Mouse (Mus musculus): Measurements from ENCODE around the gene Lrrc8d. TPM values are rescaled to one million over a fixed set of nuclear protein-coding genes. Genes with fewer than 3 reads are reported as not detected.

Lrrc8d gene
- polyA plus RNA-seq, 1 experiment from 2014 or later, result 33.4 TPM

DNA sequence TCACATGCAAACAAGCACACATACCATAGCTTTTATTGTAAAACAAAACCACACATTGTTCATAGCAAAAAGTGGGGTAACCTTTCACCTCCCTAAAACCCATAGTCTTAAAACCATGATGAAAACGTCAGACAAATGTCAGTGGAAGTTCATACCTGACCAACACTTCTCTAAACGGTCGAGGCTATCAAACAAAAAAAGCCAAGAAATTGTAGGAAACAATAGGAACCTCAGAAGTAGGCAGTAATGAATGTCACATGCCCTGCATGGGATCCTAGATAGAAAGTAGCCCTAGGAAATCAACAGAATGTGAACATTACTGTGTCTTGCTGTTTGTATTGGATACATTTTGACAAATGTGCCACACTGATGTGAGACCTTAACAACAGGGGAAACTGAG lies 79.0 kb downstream of the Lrrc8d start:
- ATAC-seq (ENCODE audit: low FRiP score, low TSS enrichment), result no peak
- H3K9me3 ChIP-seq (ENCODE audit: low read length), result no peaks in the 10 kb centered on the region

DNA sequence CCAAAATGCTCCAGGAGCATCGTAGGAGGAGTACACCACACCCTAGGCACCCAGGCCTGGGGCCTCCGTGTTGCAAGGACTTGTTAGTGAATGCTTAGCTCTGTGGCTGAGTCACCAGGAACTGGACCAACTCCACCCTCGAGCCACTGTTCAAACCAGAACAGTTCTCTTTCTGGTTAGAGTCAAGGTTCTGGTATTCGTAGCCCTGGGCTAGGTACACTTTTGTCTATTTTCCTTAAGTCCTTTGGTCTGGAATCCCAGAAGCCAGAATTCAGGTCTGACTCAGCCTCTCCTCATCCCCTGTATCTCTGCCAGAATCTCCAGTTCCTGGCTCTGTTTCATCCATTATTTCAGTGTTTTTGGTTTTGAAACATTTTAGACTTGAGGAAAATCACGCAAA lies 79.6 kb downstream of the Lrrc8d start:
- Histone ChIP-seq H3K9me3 (ENCODE audit: low read length) (no peaks in the 10 kb centered on the region), H3K4me1 (ENCODE audit: insufficient read depth, low read length) (peaks cover 40% of the 10 kb centered on the region), H3K4me2 (replicated peaks; ENCODE audit: low read depth, low read length) (no peak overlapping the region), H3K4me3 (ENCODE audit: low read length) (no peak overlapping the region), H3K36me3 (ENCODE audit: insufficient read depth, low read length) (no peaks in the 10 kb centered on the region), H3K27ac (ENCODE audit: low read length) (no peak overlapping the region), H3K27me3 (ENCODE audit: insufficient read depth, low read length) (no peaks in the 10 kb centered on the region), H3K9ac (replicated peaks; ENCODE audit: low read length) (no peak overlapping the region)
- WGBS, result 92% methylated on average over 5 of the region's 5 CpGs
- no peak for ATAC-seq (ENCODE audit: low FRiP score, low TSS enrichment)

More for the DNA sequence above, 79.0 kb downstream of the Lrrc8d start:
- no peak overlapping the region for H3K27ac ChIP-seq (ENCODE audit: low read length)
- no peak overlapping the region for H3K9ac ChIP-seq (replicated peaks; ENCODE audit: low read length)
- H3K36me3 ChIP-seq (ENCODE audit: insufficient read depth, low read length), result no peaks in the 10 kb centered on the region
- H3K4me3 ChIP-seq (ENCODE audit: low read length), result no peak overlapping the region
- peaks cover 37% of the 10 kb centered on the region for H3K4me1 ChIP-seq (ENCODE audit: insufficient read depth, low read length)
- H3K27me3 ChIP-seq (ENCODE audit: insufficient read depth, low read length), result no peaks in the 10 kb centered on the region
- WGBS, result 52% methylated on average over 3 of the region's 3 CpGs
- H3K4me2 ChIP-seq (replicated peaks; ENCODE audit: low read depth, low read length), result no peak overlapping the region

DNA sequence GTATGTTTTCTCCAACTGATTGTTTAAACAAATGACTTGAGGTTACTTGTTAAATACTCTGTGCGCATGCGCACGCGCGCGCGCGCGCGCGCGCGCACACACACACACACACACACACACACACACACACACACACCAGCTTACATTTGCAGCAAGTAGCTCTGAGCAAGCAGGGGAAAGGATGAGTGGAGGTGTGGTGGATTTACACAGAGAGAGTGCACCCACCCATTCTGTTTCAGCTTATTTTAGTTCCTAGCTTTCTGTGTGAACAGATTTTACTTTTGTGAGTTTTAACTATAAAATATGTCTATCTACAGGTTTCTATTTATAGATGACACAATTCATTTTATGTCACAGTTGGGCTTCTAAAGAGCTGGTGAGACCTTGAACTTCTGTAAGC lies 84.1 kb downstream of the Lrrc8d start:
- Histone ChIP-seq H3K4me2 (replicated peaks; ENCODE audit: low read depth, low read length) (no peak overlapping the region), H3K4me1 (ENCODE audit: insufficient read depth, low read length) (peaks cover 58% of the 10 kb centered on the region), H3K4me3 (ENCODE audit: low read length) (no peak overlapping the region), H3K9me3 (ENCODE audit: low read length) (no peaks in the 10 kb centered on the region), H3K27me3 (ENCODE audit: insufficient read depth, low read length) (no peaks in the 10 kb centered on the region), H3K27ac (ENCODE audit: low read length) (no peak overlapping the region), H3K36me3 (ENCODE audit: insufficient read depth, low read length) (no peaks in the 10 kb centered on the region), H3K9ac (replicated peaks; ENCODE audit: low read length) (no peak overlapping the region)
- no peak for ATAC-seq (ENCODE audit: low FRiP score, low TSS enrichment)
- over 99% methylated on average over 13 of the region's 13 CpGs for WGBS

DNA sequence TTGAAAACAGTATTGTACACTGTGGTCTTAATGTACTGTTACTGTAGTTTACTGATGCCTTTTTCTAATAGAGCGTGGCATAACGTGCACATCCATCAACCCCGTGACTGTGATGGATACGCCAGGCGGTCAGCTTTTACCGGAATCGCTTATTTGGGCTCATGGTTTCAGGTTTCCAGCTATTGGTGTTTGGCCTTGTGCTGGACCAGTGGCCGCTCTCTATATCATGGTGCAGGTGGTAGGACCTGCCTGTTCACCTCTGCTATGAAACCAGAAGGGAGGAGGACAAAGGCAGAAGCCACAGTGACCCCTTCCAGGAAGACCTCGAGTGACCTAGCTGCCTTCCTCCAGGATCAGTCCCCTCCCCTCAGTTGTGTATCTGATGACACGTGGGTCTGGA lies 85.0 kb downstream of the Lrrc8d start:
- 32% methylated on average over 10 of the region's 10 CpGs for WGBS
- H3K9me3 ChIP-seq (ENCODE audit: low read length), result no peaks in the 10 kb centered on the region
- H3K27me3 ChIP-seq (ENCODE audit: insufficient read depth, low read length), result no peaks in the 10 kb centered on the region
- H3K4me3 ChIP-seq (ENCODE audit: low read length), result no peak overlapping the region
- no peak overlapping the region for H3K27ac ChIP-seq (ENCODE audit: low read length)
- ATAC-seq (ENCODE audit: low FRiP score, low TSS enrichment), result peak; percentile 61
- H3K9ac ChIP-seq (replicated peaks; ENCODE audit: low read length), result no peak overlapping the region
- peaks cover 63% of the 10 kb centered on the region for H3K4me1 ChIP-seq (ENCODE audit: insufficient read depth, low read length)
- no peaks in the 10 kb centered on the region for H3K36me3 ChIP-seq (ENCODE audit: insufficient read depth, low read length)
- no peak overlapping the region for H3K4me2 ChIP-seq (replicated peaks; ENCODE audit: low read depth, low read length)

DNA sequence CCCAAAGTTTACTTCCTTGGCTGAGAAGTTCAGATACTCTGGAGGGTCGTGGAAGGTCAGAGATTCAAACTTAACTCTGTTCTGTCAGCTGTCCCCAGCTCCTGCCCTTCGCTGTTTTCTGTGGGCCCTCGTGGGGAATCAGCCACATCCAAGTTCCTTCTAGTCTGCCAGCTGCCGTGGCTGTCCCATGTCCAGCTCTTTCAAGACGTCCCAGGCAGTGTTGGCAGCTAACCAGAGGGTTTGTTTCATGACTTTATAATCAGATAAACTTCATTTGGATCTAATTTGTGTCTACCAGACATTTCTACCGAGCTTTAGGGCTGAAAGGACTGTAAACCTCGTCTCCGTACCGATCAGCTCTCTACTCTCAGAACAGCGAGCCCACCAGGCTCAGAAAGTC lies 87.8 kb downstream of the Lrrc8d start:
- no peaks in the 10 kb centered on the region for H3K36me3 ChIP-seq (ENCODE audit: insufficient read depth, low read length)
- no peaks in the 10 kb centered on the region for H3K27me3 ChIP-seq (ENCODE audit: insufficient read depth, low read length)
- H3K9me3 ChIP-seq (ENCODE audit: low read length), result no peaks in the 10 kb centered on the region
- WGBS, result 48% methylated on average over 10 of the region's 10 CpGs
- H3K27ac ChIP-seq (ENCODE audit: low read length), result peak overlapping the region; percentile 43; the same call in 1 of the 2 replicates
- H3K4me2 ChIP-seq (replicated peaks; ENCODE audit: low read depth, low read length), result no peak overlapping the region
- peak overlapping the region; percentile 16; the same call in 1 of the 2 replicates for H3K9ac ChIP-seq (replicated peaks; ENCODE audit: low read length)
- no peak overlapping the region for H3K4me3 ChIP-seq (ENCODE audit: low read length)
- peaks cover 87% of the 10 kb centered on the region for H3K4me1 ChIP-seq (ENCODE audit: insufficient read depth, low read length)
- no peak for ATAC-seq (ENCODE audit: low FRiP score, low TSS enrichment)

DNA sequence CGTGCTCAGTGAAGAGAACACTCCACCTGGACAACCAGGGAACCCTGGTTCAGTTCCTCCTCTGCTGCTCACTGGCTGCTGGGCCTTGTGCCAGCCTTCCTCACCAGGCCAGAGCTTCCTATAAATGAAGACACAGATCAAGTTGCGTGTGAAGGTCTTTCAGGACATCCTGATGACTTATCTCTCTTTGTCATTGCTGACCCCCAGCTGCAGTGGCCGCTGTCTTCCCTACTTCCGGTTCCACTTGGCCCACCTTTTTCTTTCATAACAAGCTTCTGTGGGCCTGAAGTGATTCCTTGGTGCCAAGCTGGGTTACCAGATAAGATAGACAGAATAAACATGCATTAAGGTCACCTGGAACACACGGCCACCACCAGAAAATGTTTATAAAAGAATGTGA lies 90.0 kb downstream of the Lrrc8d start:
- Histone ChIP-seq H3K4me1 (ENCODE audit: insufficient read depth, low read length) (peaks cover 95% of the 10 kb centered on the region), H3K9ac (replicated peaks; ENCODE audit: low read length) (0 out of 2 replicates have a peak overlapping the region, but pooled peaks have one; percentile 16), H3K27me3 (ENCODE audit: insufficient read depth, low read length) (no peaks in the 10 kb centered on the region), H3K4me3 (ENCODE audit: low read length) (no peak overlapping the region), H3K9me3 (ENCODE audit: low read length) (no peaks in the 10 kb centered on the region), H3K4me2 (replicated peaks; ENCODE audit: low read depth, low read length) (no peak overlapping the region), H3K36me3 (ENCODE audit: insufficient read depth, low read length) (no peaks in the 10 kb centered on the region), H3K27ac (ENCODE audit: low read length) (peak overlapping the region; percentile 65)
- ATAC-seq (ENCODE audit: low FRiP score, low TSS enrichment), result no peak
- 31% methylated on average over 5 of the region's 5 CpGs for WGBS

DNA sequence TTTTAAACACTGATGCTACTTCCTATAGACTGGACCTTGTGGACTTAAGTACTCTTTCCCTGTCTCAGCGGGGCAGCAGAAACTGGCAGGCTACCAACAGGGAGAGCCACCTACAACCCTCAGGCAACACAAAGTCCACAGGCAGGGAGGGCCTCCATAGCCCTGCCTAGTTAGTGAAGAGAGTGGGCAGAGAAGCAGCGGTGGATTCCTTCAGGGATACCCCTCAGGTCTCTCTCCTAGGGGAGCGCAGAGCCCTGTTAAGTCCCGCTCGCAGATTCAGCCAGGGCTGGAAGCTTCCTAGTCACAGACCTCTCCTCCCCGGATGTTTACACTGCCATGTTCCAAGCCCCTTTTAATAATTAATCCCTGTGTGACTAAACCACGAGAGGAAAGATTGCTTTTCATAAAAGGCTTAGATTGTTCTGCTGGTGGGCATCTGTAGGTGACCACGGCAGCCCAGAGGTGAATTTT lies 92.6 kb downstream of the Lrrc8d start:
- 36% methylated on average over 8 of the region's 8 CpGs for WGBS
- Histone ChIP-seq H3K27ac (ENCODE audit: low read length) (peak overlapping the region; percentile 92), H3K9ac (replicated peaks; ENCODE audit: low read length) (peak overlapping the region; percentile 51; the same call in 1 of the 2 replicates), H3K4me2 (replicated peaks; ENCODE audit: low read depth, low read length) (peak overlapping the region; percentile 46), H3K36me3 (ENCODE audit: insufficient read depth, low read length) (no peaks in the 10 kb centered on the region), H3K9me3 (ENCODE audit: low read length) (no peaks in the 10 kb centered on the region), H3K27me3 (ENCODE audit: insufficient read depth, low read length) (no peaks in the 10 kb centered on the region), H3K4me1 (ENCODE audit: insufficient read depth, low read length) (peaks cover 84% of the 10 kb centered on the region), H3K4me3 (ENCODE audit: low read length) (peak overlapping the region; percentile 7)
- ATAC-seq (ENCODE audit: low FRiP score, low TSS enrichment), result peak; percentile 73

DNA sequence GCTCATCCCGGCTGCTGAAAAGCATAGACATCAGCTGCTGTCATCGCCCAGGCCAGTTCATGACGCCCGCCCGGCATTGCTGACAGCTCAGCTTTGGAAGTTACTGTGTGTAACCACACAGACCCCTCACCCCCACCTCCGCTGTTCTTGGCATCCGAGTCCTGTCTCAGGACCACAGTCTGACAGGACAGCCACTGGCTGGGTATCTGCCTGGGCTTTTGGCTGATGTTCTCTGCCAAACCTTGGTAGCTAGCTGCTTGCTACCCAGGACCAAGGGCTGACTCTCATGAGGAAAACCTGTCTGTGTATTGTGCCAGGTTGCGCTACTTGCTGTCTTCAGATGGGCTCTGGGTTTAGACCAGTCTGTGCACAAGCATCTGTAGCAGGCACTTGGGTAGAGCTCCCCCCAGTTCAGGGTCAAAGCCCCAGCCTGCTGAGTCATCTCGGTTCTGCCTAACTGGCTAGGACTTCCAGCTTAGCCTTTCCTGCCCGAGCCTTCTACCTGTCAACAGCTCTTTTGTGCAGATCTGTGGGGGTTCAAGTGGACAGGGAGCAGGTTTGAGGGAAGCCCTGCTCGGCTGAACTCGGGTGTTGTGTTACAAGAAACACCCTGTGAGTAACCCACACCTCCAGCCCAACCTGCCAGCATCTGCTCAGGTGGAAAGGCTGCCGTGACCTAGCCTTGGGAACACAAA lies 93.2 kb downstream of the Lrrc8d start:
- H3K4me1 ChIP-seq (ENCODE audit: insufficient read depth, low read length), result peaks cover 80% of the 10 kb centered on the region
- peak overlapping the region; percentile 46 for H3K4me2 ChIP-seq (replicated peaks; ENCODE audit: low read depth, low read length)
- peak overlapping the region; percentile 7 for H3K4me3 ChIP-seq (ENCODE audit: low read length)
- H3K9ac ChIP-seq (replicated peaks; ENCODE audit: low read length), result peak overlapping the region; percentile 32; the same call in 1 of the 2 replicates
- peak overlapping the region; percentile 92 for H3K27ac ChIP-seq (ENCODE audit: low read length)
- ATAC-seq (ENCODE audit: low FRiP score, low TSS enrichment), result peak; percentile 87
- WGBS, result 25% methylated on average over 13 of the region's 13 CpGs
- no peaks in the 10 kb centered on the region for H3K27me3 ChIP-seq (ENCODE audit: insufficient read depth, low read length)
- no peaks in the 10 kb centered on the region for H3K9me3 ChIP-seq (ENCODE audit: low read length)
- 0 out of 2 replicates have a peak, but pooled peaks cover 3% of the 10 kb centered on the region for H3K36me3 ChIP-seq (ENCODE audit: insufficient read depth, low read length)

DNA sequence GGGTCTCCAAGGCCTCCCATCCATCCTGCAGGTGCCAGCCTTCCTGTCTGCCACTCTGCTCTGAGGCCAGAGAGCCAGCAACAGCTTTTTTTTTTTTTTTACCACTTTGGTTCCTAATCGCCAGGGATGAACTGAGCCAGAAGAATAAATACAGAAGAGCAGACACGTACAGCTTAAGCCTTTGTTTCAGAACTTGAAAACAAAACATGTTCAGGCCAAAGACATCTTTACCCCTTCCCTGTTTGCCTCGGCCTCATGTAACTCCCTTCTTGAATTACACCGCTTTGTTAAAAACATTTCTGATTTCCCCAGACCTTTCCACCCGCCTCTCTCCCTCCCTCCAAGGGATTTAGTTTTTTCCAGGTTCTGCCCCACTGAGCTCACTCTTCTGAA lies 93.8 kb downstream of the Lrrc8d start:
- Histone ChIP-seq H3K9ac (replicated peaks; ENCODE audit: low read length) (peak overlapping the region; percentile 32; the same call in 1 of the 2 replicates), H3K4me2 (replicated peaks; ENCODE audit: low read depth, low read length) (peak overlapping the region; percentile 46; the same call in 1 of the 2 replicates), H3K4me1 (ENCODE audit: insufficient read depth, low read length) (peaks cover 78% of the 10 kb centered on the region), H3K27ac (ENCODE audit: low read length) (peak overlapping the region; percentile 92), H3K36me3 (ENCODE audit: insufficient read depth, low read length) (0 out of 2 replicates have a peak, but pooled peaks cover 3% of the 10 kb centered on the region), H3K4me3 (ENCODE audit: low read length) (no peak overlapping the region), H3K9me3 (ENCODE audit: low read length) (no peaks in the 10 kb centered on the region), H3K27me3 (ENCODE audit: insufficient read depth, low read length) (no peaks in the 10 kb centered on the region)
- ATAC-seq (ENCODE audit: low FRiP score, low TSS enrichment), result no peak
- 27% methylated on average over 5 of the region's 5 CpGs for WGBS

DNA sequence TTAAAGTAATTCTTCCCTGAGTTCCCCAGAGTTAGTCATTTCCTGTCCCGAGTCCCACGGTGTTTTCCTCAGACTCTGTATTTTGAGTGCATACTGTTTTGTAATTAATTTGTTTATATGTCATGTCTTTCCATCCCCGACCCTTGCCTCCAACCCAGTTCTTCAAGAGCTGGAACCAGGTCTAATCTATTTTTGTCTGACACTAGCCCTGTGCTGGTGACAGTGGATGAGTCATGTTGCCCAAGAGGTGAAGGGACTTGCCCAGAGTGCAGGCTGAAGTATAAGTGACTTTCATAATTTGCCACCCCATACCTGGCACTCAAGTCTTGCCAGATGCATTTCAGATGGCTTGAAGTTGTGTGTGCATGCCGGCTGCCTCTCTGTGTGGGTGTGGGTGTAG lies 98.7 kb downstream of the Lrrc8d start:
- 74% methylated on average over 4 of the region's 4 CpGs for WGBS
- Histone ChIP-seq H3K4me3 (ENCODE audit: low read length) (no peak overlapping the region), H3K27ac (ENCODE audit: low read length) (no peak overlapping the region; the same call in 1 of the 2 replicates), H3K9ac (replicated peaks; ENCODE audit: low read length) (no peak overlapping the region), H3K27me3 (ENCODE audit: insufficient read depth, low read length) (no peaks in the 10 kb centered on the region), H3K4me2 (replicated peaks; ENCODE audit: low read depth, low read length) (no peak overlapping the region), H3K36me3 (ENCODE audit: insufficient read depth, low read length) (0 out of 2 replicates have a peak, but pooled peaks cover 3% of the 10 kb centered on the region), H3K4me1 (ENCODE audit: insufficient read depth, low read length) (peaks cover 72% of the 10 kb centered on the region), H3K9me3 (ENCODE audit: low read length) (no peaks in the 10 kb centered on the region)
- ATAC-seq (ENCODE audit: low FRiP score, low TSS enrichment), result no peak
